Mouse (Mus musculus): Measurements from ENCODE around the gene Ccdc85c. TPM values are rescaled to one million over a fixed set of nuclear protein-coding genes. Genes with fewer than 3 reads are reported as not detected.

The Ccdc85c gene
- polyA plus RNA-seq, 1 experiment, result 2.7 TPM

DNA sequence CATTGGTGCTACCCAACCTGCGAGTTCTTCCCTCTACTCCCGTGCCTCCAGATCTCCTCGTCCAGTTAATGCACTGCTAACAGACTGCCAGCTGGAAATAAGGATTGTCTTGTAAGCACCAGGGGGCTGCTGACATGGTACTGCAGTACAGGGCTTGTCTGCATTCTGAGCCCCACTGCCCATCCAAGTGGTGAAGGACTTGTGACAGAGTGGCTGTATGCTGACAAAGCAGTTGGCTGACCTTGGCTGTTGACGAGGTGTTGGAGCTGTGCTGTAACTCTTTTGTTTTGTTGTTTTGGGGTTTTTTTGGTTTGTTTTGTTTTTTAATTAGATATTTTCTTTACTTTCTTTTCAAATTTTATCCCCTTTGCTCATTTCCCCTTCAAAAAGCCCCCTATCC, 76.8 kb downstream of the Ccdc85c start:
- WGBS, result 91% methylated on average over 4 of the region's 4 CpGs
- H3K27ac ChIP-seq (ENCODE audit: control insufficient read depth, insufficient read depth, low read depth, low read length, poor library complexity), result no peak overlapping the region
- H3K4me1 ChIP-seq (ENCODE audit: control insufficient read depth, insufficient read depth, low read length), result no peaks in the 10 kb centered on the region
- no peak overlapping the region for H3K4me3 ChIP-seq (replicated peaks; ENCODE audit: control insufficient read depth, low read depth, low read length)
- TF ChIP-seq POLR2A (IDR thresholded peaks at IDR 0.05; ENCODE audit: borderline replicate concordance, control insufficient read depth, low read depth, low read length) (no peak), CTCF (IDR thresholded peaks at IDR 0.05; ENCODE audit: control insufficient read depth, insufficient read depth, low read length) (no peak)

DNA sequence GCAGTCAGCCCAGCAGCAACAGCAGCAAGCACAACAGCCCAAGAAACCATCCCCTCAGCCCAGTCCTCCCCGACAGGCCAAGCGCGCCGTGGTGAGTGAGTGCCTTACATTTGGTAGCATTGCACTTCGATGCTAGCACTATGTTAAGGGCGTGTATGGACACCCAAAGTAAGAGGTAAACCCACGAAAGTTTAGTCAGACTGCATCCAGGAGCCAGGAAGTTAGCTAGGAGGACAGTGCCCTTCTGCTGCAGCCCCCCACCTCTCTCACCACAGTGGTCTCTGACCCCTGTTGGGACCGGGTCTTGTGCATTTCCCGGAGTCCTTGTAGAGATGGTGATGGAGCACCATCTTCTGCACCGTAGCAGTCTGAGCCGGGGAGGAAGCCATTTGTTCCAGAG, 79.5 kb downstream of the Ccdc85c start:
- no peak overlapping the region for H3K27ac ChIP-seq (ENCODE audit: control insufficient read depth, insufficient read depth, low read depth, low read length, poor library complexity)
- no peak for TF ChIP-seq CTCF (IDR thresholded peaks at IDR 0.05; ENCODE audit: control insufficient read depth, insufficient read depth, low read length)
- no peak for TF ChIP-seq POLR2A (IDR thresholded peaks at IDR 0.05; ENCODE audit: borderline replicate concordance, control insufficient read depth, low read depth, low read length)
- H3K4me3 ChIP-seq (replicated peaks; ENCODE audit: control insufficient read depth, low read depth, low read length), result no peak overlapping the region
- 96% methylated on average over 11 of the region's 11 CpGs for WGBS
- no peaks in the 10 kb centered on the region for H3K4me1 ChIP-seq (ENCODE audit: control insufficient read depth, insufficient read depth, low read length)

GRCm38 (mm10) chr12:108193878-108194277, 81.3 kb downstream of the Ccdc85c start:
- WGBS, result 90% methylated on average over 5 of the region's 5 CpGs
- Histone ChIP-seq H3K4me3 (replicated peaks; ENCODE audit: control insufficient read depth, low read depth, low read length) (no peak overlapping the region), H3K4me1 (ENCODE audit: control insufficient read depth, insufficient read depth, low read length) (no peaks in the 10 kb centered on the region), H3K27ac (ENCODE audit: control insufficient read depth, insufficient read depth, low read depth, low read length, poor library complexity) (no peak overlapping the region)
- TF ChIP-seq CTCF (IDR thresholded peaks at IDR 0.05; ENCODE audit: control insufficient read depth, insufficient read depth, low read length), result no peak
- no peak for TF ChIP-seq POLR2A (IDR thresholded peaks at IDR 0.05; ENCODE audit: borderline replicate concordance, control insufficient read depth, low read depth, low read length)

GRCm38 (mm10) chr12:108187541-108188091, 87.6 kb downstream of the Ccdc85c start:
- TF ChIP-seq POLR2A (IDR thresholded peaks at IDR 0.05; ENCODE audit: borderline replicate concordance, control insufficient read depth, low read depth, low read length), result no peak
- no peak for TF ChIP-seq CTCF (IDR thresholded peaks at IDR 0.05; ENCODE audit: control insufficient read depth, insufficient read depth, low read length)
- H3K27ac ChIP-seq (ENCODE audit: control insufficient read depth, insufficient read depth, low read depth, low read length, poor library complexity), result no peak overlapping the region
- no peak overlapping the region for H3K4me3 ChIP-seq (replicated peaks; ENCODE audit: control insufficient read depth, low read depth, low read length)
- no peaks in the 10 kb centered on the region for H3K4me1 ChIP-seq (ENCODE audit: control insufficient read depth, insufficient read depth, low read length)
- 91% methylated on average over 6 of the region's 6 CpGs for WGBS

DNA sequence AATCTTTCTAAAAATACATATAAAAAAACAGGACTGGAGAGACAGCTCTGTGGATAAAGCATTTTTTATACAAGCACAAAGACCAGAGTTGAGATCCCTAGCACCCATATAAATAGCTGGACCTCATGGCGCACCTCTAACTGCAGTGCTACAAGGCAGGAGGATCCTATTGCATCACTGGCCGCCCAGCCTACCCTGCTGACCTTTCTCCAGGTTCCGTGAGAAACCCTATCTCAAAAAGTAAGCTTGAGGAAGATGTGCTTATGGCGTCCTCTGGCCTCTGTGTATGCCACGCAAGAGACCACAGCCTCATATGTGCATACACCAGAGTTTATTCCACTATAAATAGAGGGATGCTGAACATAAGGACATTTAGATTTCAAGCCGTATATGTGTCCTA, 93.5 kb downstream of the Ccdc85c start:
- no peak for TF ChIP-seq POLR2A (IDR thresholded peaks at IDR 0.05; ENCODE audit: borderline replicate concordance, control insufficient read depth, low read depth, low read length)
- no peak for TF ChIP-seq CTCF (IDR thresholded peaks at IDR 0.05; ENCODE audit: control insufficient read depth, insufficient read depth, low read length)
- Histone ChIP-seq H3K4me1 (ENCODE audit: control insufficient read depth, insufficient read depth, low read length) (no peaks in the 10 kb centered on the region; the same call in 1 of the 2 replicates), H3K4me3 (replicated peaks; ENCODE audit: control insufficient read depth, low read depth, low read length) (no peak overlapping the region), H3K27ac (ENCODE audit: control insufficient read depth, insufficient read depth, low read depth, low read length, poor library complexity) (no peak overlapping the region)
- 84% methylated on average over 6 of the region's 6 CpGs for WGBS

- Histone ChIP-seq H3K4me3 (replicated peaks; ENCODE audit: control insufficient read depth, low read depth, low read length) (peak within 1 kb of the TSS; percentile 85), H3K27ac (ENCODE audit: control insufficient read depth, insufficient read depth, low read depth, low read length, poor library complexity) (peak within 1 kb of the TSS; percentile 96), H3K4me1 (ENCODE audit: control insufficient read depth, insufficient read depth, low read length) (no peaks in the 10 kb centered on the region; the same call in 1 of the 2 replicates)
- TF ChIP-seq CTCF (IDR thresholded peaks at IDR 0.05; ENCODE audit: control insufficient read depth, insufficient read depth, low read length), result no peak
- peak; percentile 52; the same call in 1 of the 2 replicates for TF ChIP-seq POLR2A (IDR thresholded peaks at IDR 0.05; ENCODE audit: borderline replicate concordance, control insufficient read depth, low read depth, low read length)
- under 1% methylated on average over 82 of the region's 82 CpGs for WGBS
Observed at GRCm38 (mm10) chr12:108179321-108180266, 95.6 kb downstream of the Ccdc85c start, which contains the start of gene Ccnk. Gene Ccnk, plus strand, starts transcription at chr12:108179579.

- no peaks in the 10 kb centered on the region; the same call in 1 of the 2 replicates for H3K4me1 ChIP-seq (ENCODE audit: control insufficient read depth, insufficient read depth, low read length)
- no peak for TF ChIP-seq POLR2A (IDR thresholded peaks at IDR 0.05; ENCODE audit: borderline replicate concordance, control insufficient read depth, low read depth, low read length)
- no peak for TF ChIP-seq CTCF (IDR thresholded peaks at IDR 0.05; ENCODE audit: control insufficient read depth, insufficient read depth, low read length)
- 1% methylated on average over 9 of the region's 9 CpGs for WGBS
- H3K27ac ChIP-seq (ENCODE audit: control insufficient read depth, insufficient read depth, low read depth, low read length, poor library complexity), result peak within 1 kb of the TSS; percentile 96
- peak within 1 kb of the TSS; percentile 85 for H3K4me3 ChIP-seq (replicated peaks; ENCODE audit: control insufficient read depth, low read depth, low read length)
Observed at GRCm38 (mm10) chr12:108179246-108179320, 96.1 kb downstream of the Ccdc85c start, which contains the start of gene Setd3. Gene Setd3, minus strand, starts transcription at chr12:108179314.

GRCm38 (mm10) chr12:108178331-108179245, 96.6 kb downstream of the Ccdc85c start:
- H3K4me1 ChIP-seq (ENCODE audit: control insufficient read depth, insufficient read depth, low read length), result no peaks in the 10 kb centered on the region; the same call in 1 of the 2 replicates
- H3K4me3 ChIP-seq (replicated peaks; ENCODE audit: control insufficient read depth, low read depth, low read length), result peak overlapping the region; percentile 78
- peak overlapping the region; percentile 96 for H3K27ac ChIP-seq (ENCODE audit: control insufficient read depth, insufficient read depth, low read depth, low read length, poor library complexity)
- WGBS, result under 1% methylated on average over 99 of the region's 103 CpGs
- TF ChIP-seq POLR2A (IDR thresholded peaks at IDR 0.05; ENCODE audit: borderline replicate concordance, control insufficient read depth, low read depth, low read length) (peak; percentile 14; the same call in 1 of the 2 replicates), CTCF (IDR thresholded peaks at IDR 0.05; ENCODE audit: control insufficient read depth, insufficient read depth, low read length) (no peak)
